Mouse (Mus musculus) activated CD4-positive, CD25-positive, alpha-beta regulatory T cell, adult 4 months (primary cell): Measurements from ENCODE around the gene Il18. TPM values are rescaled to one million over a fixed set of nuclear protein-coding genes. Genes with fewer than 3 reads are reported as not detected.

ENCODE experiments used
- ATAC-seq: one replicate; pipeline ENCODE4 v1.8.0; 2017
- polyA plus RNA-seq, 2 experiments: library from polyadenylated mRNA; unstranded; fragments of 100-300 nt; shearing (Covaris generic); gene quantifications; one replicate each; pipeline ENCODE4 v1.2.1; 2017

Il18 gene
- polyA plus RNA-seq = 1 to 10 TPM; 3.4 to 3.9 TPM

- peak; percentile 95 for ATAC-seq
Measured at GRCm38 (mm10) chr9:50554241-50555093, at the start of gene Il18. Il18 (plus strand) TSS chr9:50554827.

DNA sequence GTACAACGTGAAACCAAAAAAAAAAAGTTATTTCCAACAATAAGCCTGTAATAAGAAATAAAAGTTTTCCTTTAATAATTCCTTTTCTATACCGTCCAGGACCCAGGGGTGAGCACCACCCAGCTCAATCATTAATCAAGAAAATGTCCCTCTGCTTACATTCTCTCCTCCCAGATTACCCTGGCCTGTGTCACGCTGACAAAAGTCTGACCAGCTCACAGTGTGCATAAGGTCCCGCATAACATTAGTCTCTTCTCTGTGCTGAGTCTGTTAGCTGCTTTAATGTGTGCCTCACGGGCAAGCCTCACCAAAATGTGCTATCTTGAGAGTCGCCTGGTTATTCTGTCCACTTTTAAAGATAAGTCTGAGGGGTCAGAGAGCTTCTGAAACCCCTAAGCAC is 49.2 kb upstream of the Il18 start:
- no peak for ATAC-seq

DNA sequence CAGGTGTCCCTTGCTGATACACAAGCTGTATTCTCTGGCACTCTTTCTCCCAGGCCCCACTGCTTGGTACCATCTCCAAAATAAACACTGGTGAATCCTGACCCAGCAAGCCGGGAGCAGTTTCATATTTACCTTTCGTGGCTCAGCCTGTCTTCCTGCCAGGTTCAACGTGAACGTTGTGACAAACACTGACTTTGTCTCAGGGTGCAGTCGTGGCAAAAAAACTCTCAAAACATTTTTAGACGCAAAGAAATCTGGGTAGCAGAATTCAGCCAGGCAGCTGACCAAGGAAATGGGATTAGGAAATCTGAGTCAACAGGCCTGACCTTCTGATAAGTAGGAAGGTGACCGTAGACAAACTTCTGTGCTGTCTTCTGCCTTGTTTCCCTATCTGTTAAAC is 47.1 kb upstream of the Il18 start:
- ATAC-seq = no peak

- no peak for ATAC-seq
Measured at GRCm38 (mm10) chr9:50515462-50515861, 39.2 kb upstream of the Il18 start.

- no peak for ATAC-seq
Measured at GRCm38 (mm10) chr9:50518781-50519180, 35.8 kb upstream of the Il18 start.

DNA sequence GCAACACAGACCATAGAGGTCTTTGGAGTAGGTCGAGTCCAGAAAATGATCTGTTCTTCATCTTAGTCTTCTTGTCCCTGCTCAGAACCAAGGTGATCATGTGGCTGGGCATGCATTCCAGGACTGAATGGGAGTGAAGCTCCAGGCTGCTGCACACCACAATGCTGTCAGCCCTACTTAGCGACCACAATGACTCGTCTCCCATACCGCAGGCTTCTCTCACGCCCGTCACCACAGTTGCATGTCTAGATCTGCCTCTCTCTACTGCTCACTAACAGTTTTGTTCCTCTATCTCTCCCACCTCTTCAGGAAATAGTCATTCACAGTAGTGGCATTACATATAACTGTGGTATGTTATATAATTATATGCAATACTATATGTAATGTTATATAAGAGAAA is 33.9 kb upstream of the Il18 start:
- no peak for ATAC-seq

GRCm38 (mm10) chr9:50521562-50521961 is 33.1 kb upstream of the Il18 start:
- no peak for ATAC-seq

DNA sequence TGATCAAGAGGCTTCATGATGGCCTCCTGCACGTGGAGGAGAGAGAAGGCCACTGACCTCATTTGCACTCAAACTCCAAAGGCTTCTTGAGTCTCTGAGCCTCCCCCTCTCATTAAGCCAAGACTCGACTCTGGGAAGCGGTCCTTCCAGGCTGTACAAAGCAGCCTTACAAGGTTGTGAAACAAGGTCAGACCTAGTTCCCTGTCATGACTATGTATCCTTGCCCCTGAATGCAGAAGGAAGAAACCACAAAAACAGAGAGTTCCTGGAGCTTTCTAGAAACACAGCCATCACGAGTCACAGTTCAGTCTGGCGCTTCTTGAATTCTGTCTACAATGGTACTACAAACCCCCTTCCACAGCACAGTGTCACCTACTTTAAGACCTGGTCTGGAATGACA is 32.1 kb upstream of the Il18 start:
- ATAC-seq = no peak

GRCm38 (mm10) chr9:50524936-50525335 is 29.7 kb upstream of the Il18 start:
- no peak for ATAC-seq

DNA sequence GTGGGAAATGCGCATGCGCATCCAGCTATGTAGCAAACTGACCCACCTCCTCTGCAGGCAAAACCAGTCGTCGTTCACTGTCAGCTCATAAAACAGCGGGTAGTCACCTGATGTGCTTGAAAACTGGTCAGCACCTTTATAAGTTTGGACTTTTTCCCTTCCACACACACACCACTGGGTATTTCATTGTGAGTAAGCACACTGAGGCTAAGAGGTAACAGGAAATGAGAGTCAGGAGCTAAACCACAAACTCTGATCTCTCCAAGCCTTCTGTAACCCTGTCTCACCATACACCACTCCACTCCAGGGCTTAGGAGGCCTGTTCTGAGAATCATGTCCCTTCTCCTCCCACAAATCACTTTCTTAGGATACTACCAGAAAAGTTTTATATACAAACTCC is 29.0 kb upstream of the Il18 start:
- ATAC-seq = no peak

GRCm38 (mm10) chr9:50527860-50528259 is 26.8 kb upstream of the Il18 start:
- no peak for ATAC-seq

DNA sequence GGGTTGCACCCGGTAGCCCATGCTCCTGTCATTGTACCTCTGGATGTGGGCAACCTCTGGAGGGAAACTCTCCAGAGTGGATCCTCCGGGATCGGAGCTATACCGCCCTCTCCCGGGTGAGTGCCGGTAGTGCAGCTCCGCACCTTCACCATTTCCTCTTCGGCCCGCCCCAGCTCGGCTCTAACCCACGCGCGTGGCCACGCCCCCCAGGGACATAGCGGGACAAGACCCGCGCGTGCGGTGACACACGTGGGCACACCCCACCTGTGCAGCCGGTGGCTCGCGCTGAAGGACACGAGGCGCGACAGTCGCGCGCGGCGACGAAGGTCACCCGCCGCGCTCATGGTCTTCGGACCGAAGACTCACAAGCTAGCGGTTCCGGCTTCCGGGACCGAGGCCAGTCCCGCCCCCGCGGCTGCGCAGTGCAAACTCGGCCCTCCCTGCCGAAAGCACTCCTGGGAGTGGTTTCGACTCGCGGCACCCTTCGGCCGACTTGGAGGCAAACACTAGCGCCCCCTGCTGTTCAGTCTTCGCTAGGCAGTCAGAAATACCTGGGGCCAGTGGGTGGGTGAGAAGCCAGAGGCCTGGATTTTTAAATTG is 26.2 kb upstream of the Il18 start, which contains the start of gene Pts:
Gene Pts (minus strand): TSS at position 432 of the 600 bp plus-strand sequence.
- ATAC-seq = peak; percentile 95

GRCm38 (mm10) chr9:50530890-50531289 is 23.7 kb upstream of the Il18 start:
- no peak for ATAC-seq

GRCm38 (mm10) chr9:50533328-50533727 is 21.3 kb upstream of the Il18 start:
- peak; percentile 30 for ATAC-seq

GRCm38 (mm10) chr9:50533791-50534190 is 20.8 kb upstream of the Il18 start:
- ATAC-seq = no peak

- ATAC-seq = no peak
Measured at GRCm38 (mm10) chr9:50535930-50536329, 18.7 kb upstream of the Il18 start.

DNA sequence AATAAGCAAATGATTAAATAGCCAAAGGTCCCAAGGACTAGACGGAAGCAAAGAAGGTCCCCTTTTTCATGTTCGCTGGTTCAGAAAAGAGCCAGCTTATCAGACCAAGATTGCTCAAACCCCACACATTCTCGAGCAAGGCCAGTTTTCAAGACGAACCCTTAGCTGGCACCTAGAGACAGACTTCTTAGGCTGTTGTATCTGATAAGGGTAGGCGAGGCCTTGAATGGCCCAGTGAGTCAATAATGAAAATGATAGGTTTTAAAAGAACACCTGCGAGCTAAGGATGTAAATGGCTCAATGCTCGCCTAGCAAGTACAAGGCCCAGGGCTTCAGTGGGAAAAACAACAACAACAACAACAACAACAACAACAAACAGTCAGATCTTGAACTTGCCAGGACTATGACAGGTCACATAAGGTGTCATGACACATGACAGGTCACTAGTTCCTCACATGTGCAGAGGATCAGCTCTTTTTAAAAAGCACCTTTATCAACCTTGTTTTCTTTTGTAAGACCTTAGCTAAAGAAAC is 18.0 kb upstream of the Il18 start:
- no peak for ATAC-seq

- peak; percentile 45 for ATAC-seq
Measured at GRCm38 (mm10) chr9:50537295-50537694, 17.3 kb upstream of the Il18 start.

GRCm38 (mm10) chr9:50540170-50540569 is 14.5 kb upstream of the Il18 start:
- ATAC-seq = no peak

DNA sequence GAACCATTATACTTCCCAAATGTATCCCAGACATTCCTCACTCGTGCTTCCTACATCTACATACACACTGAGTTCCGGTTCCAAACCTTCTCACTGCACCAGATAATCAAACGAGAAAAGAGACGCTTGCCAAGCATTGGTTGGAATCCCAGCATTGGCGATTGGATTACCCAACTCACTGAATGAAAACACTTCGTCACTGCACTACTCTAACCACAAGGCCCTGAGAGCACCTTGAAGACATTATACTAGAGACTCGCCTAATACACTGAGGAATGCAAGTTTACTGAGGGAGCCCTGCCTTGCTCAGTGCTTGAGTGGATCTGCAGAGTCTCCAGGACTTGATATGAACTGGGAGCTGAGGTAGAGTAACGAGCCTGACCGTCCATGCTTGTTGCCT is 12.2 kb upstream of the Il18 start:
- ATAC-seq = no peak

GRCm38 (mm10) chr9:50547859-50548478 is 6.7 kb upstream of the Il18 start:
- ATAC-seq = peak; percentile 63

DNA sequence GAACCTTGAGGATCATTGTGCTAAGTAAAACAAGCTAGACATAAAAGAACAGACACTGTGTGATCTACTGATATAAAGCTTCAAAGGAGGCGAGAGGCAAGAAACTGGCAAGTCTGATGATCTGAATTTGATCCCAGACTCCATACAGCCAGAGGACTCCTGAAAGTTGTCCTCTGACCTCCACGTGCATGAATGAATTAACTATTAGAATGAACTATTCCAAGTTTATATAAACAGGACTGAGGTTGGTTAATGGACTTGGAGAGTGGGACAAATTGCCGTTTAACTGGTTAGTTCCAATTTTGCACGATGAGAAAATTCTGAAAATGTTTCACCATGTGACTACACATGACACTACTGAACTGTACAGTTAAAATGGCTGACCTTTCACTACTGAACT is 5.7 kb upstream of the Il18 start:
- no peak for ATAC-seq

DNA sequence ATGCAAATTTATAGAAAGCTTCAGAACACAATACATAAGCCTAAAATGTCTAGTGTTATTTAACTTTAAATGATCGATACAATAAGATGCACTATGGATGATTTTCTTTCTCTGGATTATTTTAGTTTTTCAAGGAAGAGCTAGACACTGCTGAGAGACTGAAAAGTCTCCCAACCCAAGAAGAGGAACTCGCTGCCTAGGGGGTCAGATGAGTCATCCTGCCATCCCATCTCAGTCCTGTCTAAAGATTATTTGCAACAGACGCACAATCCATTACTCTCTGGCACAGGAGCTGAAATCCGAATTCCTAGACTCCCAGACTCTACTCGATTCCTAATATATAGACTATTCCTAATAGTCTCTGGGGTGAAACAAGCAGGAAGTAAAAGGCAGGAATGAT is 2.4 kb upstream of the Il18 start:
- no peak for ATAC-seq

DNA sequence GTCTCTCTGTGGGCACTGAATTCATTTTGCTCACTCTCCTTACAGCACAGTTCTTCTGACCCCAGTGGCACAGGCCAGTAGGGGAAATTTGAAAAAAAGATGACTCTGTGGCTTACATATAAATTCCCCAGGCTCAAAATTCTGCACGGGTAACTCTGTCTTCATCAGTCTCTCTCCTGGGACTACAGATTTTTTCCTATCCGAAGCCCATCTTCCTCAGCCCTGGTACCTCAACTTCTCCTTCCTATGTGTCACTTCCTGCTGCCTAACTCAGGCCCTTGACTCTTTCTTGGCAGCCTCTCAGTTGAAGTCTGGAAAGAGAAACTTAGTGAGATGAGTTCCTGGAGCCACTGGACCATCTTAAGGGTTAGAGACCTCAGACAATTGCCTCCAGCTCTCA is 1.1 kb upstream of the Il18 start:
- ATAC-seq = no peak
